Mouse (Mus musculus) limb, embryonic 13.5 days (tissue): ENCODE data around the gene Pgbd5. TPM values are rescaled to one million over a fixed set of nuclear protein-coding genes. Genes with fewer than 3 reads are reported as not detected.

Source experiments
- ATAC-seq: fragments of 200-750 bp; cut with Nextera tagmentation; 2 replicates; pipeline ENCODE4 v1.8.0; 2017; ENCODE audit warnings: low read depth, moderate number of reproducible peaks, moderate TSS enrichment; ENCODE audit not compliant: low FRiP score
- H3K27ac ChIP-seq: fragments of 300-500 bp; sonication (generic); 2 replicates; pipeline ENCODE4 v1.5.1; 2015; ENCODE audit warnings: inconsistent platforms, mild to moderate bottlenecking, moderate library complexity
- H3K27me3 ChIP-seq: fragments of 300-500 bp; sonication (generic); 2 replicates; pipeline ENCODE4 v1.6.1; 2015; ENCODE audit warnings: mild to moderate bottlenecking, inconsistent platforms
- H3K36me3 ChIP-seq: fragments of 300-500 bp; sonication (generic); 2 replicates; pipeline ENCODE4 v1.6.1; 2015; ENCODE audit warnings: inconsistent platforms, mild to moderate bottlenecking, moderate library complexity
- H3K4me1 ChIP-seq: fragments of 300-500 bp; sonication (generic); 2 replicates; pipeline ENCODE4 v1.6.1; 2015; ENCODE audit warnings: inconsistent platforms
- H3K4me2 ChIP-seq: fragments of 300-500 bp; sonication (generic); replicated peaks from 2 replicates; pipeline ENCODE4 v1.6.1; 2015; ENCODE audit warnings: inconsistent platforms, mild to moderate bottlenecking, moderate library complexity
- H3K4me3 ChIP-seq: fragments of 300-500 bp; sonication (generic); 2 replicates; pipeline ENCODE4 v1.5.1; 2015; ENCODE audit warnings: moderate library complexity, mild to moderate bottlenecking, inconsistent platforms
- H3K9ac ChIP-seq: fragments of 300-500 bp; sonication (generic); 2 replicates; pipeline ENCODE4 v1.6.1; 2015; ENCODE audit warnings: mild to moderate bottlenecking, inconsistent platforms
- H3K9me3 ChIP-seq: fragments of 300-500 bp; sonication (generic); 2 replicates; pipeline ENCODE4 v1.6.1; 2016; ENCODE audit warnings: inconsistent platforms
- WGBS: fragments of 180-500 bp; shearing (Covaris S2); methylation state at CpG from one replicate; pipeline ENCODE4 v1.1.7; 2015; 5-methylcytosine and 5-hydroxymethylcytosine counted together
- polyA plus RNA-seq: library from polyadenylated mRNA; unstranded; fragments of >200 nt; fragmentation: Nextera tagmentation; extraction: Ambion mirVana; gene quantifications from 2 replicates; pipeline ENCODE4 v1.2.1, GENCODE M21; 2015

Gene Pgbd5
- polyA plus RNA-seq, 1 experiment from 2014 or later: 3.0 TPM

DNA sequence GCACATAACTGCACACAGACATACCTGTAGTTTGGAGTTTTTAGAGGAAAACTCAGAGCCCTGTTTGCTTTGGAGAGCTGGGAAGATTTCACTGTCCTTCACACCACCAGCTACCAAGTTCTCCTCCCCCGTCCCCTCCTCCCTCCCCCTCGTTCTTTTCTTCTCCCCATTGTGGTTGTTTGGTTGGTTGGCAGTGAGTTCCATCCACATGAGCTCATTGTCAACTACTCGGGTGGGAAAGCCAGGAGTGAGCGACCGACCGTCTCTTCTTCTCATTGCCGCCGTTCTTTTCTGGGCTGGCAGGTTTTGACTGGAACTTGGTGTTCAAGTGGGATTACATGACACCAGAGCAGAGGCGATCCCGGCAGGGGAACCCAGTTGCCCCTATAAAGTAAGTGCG, 107.8 kb downstream of the Pgbd5 start:
- Histone ChIP-seq H3K36me3 (peaks cover 92% of the 10 kb centered on the region), H3K27me3 (no peaks in the 10 kb centered on the region), H3K4me1 (no peaks in the 10 kb centered on the region), H3K9ac (no peak overlapping the region), H3K4me2 (no peak overlapping the region), H3K4me3 (no peak overlapping the region), H3K9me3 (no peaks in the 10 kb centered on the region), H3K27ac (no peak overlapping the region)
- ATAC-seq: no peak
- 85% methylated on average over 11 of the region's 11 CpGs for WGBS

DNA sequence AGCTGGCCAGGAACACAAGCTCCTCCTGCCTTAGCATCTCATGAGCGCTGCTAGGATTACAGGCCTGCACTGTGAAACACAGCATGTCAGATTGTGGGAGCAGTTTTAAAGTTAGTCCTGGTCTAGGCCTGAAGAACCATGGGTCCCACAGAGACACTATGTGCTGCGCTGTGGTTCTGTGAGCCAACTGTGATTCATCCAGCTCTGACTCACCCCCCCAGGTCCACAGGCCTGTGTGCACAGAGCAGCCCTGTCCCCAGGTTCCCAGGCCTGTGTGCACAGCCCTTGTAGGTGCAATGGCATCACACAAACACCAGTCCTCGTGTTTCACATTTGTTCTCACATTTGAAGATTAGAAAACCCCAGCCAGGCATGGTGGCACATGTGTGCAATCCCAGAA, 108.4 kb downstream of the Pgbd5 start:
- Histone ChIP-seq H3K4me3 (no peak overlapping the region), H3K27ac (no peak overlapping the region), H3K9ac (no peak overlapping the region), H3K9me3 (no peaks in the 10 kb centered on the region), H3K4me1 (no peaks in the 10 kb centered on the region), H3K4me2 (no peak overlapping the region), H3K27me3 (no peaks in the 10 kb centered on the region), H3K36me3 (peaks cover 92% of the 10 kb centered on the region)
- ATAC-seq: no peak
- WGBS: 94% methylated on average over 3 of the region's 3 CpGs

DNA sequence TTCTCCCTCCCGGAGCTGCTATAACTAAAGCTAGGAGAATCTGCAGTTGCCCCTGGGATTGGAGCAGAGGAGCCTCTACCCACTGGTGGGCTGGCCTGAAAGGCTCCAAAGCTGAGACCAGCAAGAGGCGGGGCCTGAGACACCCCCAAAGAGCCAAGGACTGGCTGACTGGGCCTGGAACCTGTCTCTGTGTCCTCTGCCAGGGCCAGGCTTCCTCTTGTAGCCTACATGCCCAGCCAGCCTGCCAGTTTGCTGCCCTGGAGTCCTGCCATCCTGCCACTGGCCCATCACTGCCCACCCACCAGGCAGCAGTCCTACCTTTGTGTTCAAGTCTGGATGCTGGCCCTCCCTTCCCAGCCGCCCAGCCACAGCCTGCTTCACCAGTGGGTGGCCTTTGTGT, 109.0 kb downstream of the Pgbd5 start:
- ATAC-seq: no peak
- no peak overlapping the region for H3K4me3 ChIP-seq

DNA sequence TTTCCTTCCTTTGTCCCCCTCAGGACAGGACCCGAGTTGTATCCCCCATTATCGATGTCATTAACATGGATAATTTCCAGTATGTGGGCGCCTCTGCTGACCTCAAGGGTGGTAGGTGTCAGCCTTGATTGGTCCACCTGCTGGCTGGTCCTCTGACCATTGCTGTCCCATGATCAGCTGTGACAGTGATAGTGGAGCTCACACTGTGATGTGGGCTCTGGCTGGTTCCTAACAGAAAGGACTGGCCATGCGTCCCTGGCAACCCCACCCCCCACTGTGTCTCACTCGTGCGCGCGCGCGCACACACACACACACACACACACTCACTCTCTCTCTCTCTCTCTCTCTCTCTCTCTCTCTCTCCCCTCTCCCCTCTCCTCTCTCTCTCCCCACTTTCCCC, 109.8 kb downstream of the Pgbd5 start:
- Histone ChIP-seq H3K9me3 (no peaks in the 10 kb centered on the region), H3K27me3 (no peaks in the 10 kb centered on the region), H3K4me2 (no peak overlapping the region), H3K4me1 (no peaks in the 10 kb centered on the region), H3K36me3 (peaks cover 92% of the 10 kb centered on the region), H3K9ac (no peak overlapping the region), H3K4me3 (no peak overlapping the region), H3K27ac (no peak overlapping the region)
- 76% methylated on average over 10 of the region's 10 CpGs for WGBS
- ATAC-seq: no peak

More for the DNA sequence above, 109.0 kb downstream of the Pgbd5 start:
- H3K27me3 ChIP-seq: no peaks in the 10 kb centered on the region
- no peaks in the 10 kb centered on the region for H3K9me3 ChIP-seq
- 77% methylated on average over 2 of the region's 3 CpGs for WGBS
- H3K4me2 ChIP-seq: no peak overlapping the region
- H3K36me3 ChIP-seq: peaks cover 92% of the 10 kb centered on the region
- no peak overlapping the region for H3K27ac ChIP-seq
- no peak overlapping the region for H3K9ac ChIP-seq
- H3K4me1 ChIP-seq: no peaks in the 10 kb centered on the region

DNA sequence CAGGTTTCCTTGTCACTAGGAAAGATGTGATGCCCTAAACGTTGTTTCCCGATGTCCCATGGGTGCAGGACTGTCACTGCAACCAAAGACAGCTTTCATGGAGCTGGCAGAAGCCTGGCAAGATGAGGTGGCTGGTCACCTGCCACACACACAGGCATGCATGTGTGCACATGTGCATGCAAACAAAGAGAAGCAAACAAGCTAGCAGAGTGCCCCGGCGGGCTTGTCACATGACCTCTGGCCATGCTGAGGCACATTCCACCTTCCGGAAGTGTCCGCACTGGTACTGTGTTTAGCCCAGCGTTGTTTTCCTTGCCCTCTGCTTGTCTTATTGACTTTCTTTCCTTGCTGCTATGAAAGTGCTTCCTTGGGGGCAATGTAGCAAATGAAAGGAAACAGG, 111.2 kb downstream of the Pgbd5 start:
- Histone ChIP-seq H3K4me1 (no peaks in the 10 kb centered on the region), H3K27me3 (no peaks in the 10 kb centered on the region), H3K4me2 (no peak overlapping the region), H3K27ac (no peak overlapping the region), H3K36me3 (peaks cover 92% of the 10 kb centered on the region), H3K9ac (no peak overlapping the region), H3K4me3 (no peak overlapping the region), H3K9me3 (no peaks in the 10 kb centered on the region)
- no peak for ATAC-seq
- 84% methylated on average over 7 of the region's 7 CpGs for WGBS

DNA sequence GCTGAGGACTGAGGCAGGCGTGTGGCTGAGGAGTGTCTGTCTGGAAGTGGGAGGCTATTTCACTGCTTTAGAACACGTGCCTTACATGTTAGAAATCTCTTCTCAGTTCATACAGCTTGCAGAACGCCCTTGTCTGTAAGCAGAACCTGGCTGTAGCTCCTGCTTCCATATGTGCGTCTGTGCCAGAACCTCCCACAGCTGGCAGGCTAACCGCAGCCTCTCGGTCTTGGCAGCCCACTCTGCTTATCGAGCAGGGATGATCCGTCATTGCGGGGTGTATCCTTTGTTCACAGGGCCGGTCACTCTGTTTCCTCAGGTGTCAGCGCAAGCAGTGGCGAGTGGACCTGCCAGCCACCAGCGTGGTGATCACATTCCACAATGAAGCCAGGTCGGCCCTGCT, 116.1 kb downstream of the Pgbd5 start:
- H3K4me1 ChIP-seq: peaks cover 12% of the 10 kb centered on the region
- 92% methylated on average over 14 of the region's 14 CpGs for WGBS
- H3K36me3 ChIP-seq: peaks cover 62% of the 10 kb centered on the region

DNA sequence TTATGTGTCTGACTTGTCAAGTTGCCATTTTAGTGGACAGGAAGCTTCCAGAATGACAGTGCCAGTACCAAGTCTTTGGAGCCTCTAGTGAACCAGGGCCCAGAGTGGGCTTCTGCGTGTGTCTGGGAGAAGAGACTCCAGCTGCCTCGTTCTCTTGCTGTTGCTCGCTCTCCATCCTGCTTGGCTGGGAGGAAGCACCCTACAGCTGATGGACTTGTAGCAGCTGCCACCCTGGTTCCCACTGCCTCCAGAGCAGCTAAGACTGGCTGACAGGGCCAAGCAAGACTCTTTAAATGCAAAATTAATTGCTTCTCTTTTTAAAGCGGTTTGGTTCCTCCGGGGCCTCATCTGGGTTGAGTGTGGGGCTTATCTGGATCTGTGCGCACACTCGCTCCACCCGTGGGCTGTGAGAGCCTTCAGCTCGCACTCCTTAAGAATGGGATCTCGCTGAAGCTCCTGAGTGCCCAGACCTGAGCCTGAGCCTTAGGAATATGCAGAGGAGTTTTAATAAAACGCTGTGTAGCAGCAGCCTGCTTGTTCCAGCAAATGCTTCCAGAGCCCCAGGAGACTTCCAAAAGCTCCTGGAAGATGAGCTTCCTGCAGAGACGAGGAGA, 118.1 kb downstream of the Pgbd5 start:
- 65% methylated on average over 12 of the region's 12 CpGs for whole genome bisulfite sequencing
- Histone ChIP-seq H3K27me3 (no peaks in the 10 kb centered on the region), H3K36me3 (peaks cover 42% of the 10 kb centered on the region), H3K9me3 (no peaks in the 10 kb centered on the region), H3K4me1 (peaks cover 25% of the 10 kb centered on the region), H3K27ac (no peak overlapping the region), H3K9ac (no peak overlapping the region), H3K4me3 (no peak overlapping the region), H3K4me2 (no peak overlapping the region)
- ATAC-seq: no peak

More for the DNA sequence above, 116.1 kb downstream of the Pgbd5 start:
- Histone ChIP-seq H3K4me3 (no peak overlapping the region), H3K9ac (no peak overlapping the region), H3K27me3 (no peaks in the 10 kb centered on the region), H3K9me3 (no peaks in the 10 kb centered on the region), H3K27ac (no peak overlapping the region), H3K4me2 (no peak overlapping the region)
- ATAC-seq: no peak

DNA sequence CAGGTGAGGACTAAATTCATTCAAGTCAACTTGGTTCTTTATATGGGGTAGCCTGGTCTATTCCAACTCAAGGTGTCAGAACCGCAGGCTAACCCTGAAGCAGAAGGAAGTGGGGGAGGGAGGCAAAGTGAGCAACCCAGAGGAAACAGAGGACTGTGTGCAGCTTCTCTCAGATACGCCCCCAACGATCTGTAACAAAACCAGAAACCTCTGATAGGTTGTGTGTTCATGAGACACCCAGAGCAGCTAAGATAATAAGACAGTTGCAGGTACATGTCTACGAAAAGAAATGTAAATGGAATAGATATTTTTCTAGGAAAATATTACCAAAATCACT, 120.2 kb downstream of the Pgbd5 start:
- no peak overlapping the region for H3K4me2 ChIP-seq
- H3K4me3 ChIP-seq: no peak overlapping the region
- no peaks in the 10 kb centered on the region for H3K27me3 ChIP-seq
- no peak overlapping the region for H3K9ac ChIP-seq
- no peak overlapping the region for H3K27ac ChIP-seq
- no peak for ATAC-seq
- peaks cover 36% of the 10 kb centered on the region for H3K4me1 ChIP-seq
- 88% methylated on average over 4 of the region's 4 CpGs for WGBS
- H3K36me3 ChIP-seq: peaks cover 23% of the 10 kb centered on the region
- H3K9me3 ChIP-seq: no peaks in the 10 kb centered on the region

Other genes with a start within 250 kb of the Pgbd5 start
- 48.0 and 51.4 TPM in 2 replicates for gene Galnt2, start 208.3 kb downstream of the Pgbd5 start, polyA plus RNA-seq
- 42.9 and 44.2 TPM in 2 replicates for gene Cog2, start 81.1 kb upstream of the Pgbd5 start, polyA plus RNA-seq
- 0.42 and 0.48 TPM in 2 replicates for gene Agt, start 130.0 kb upstream of the Pgbd5 start, polyA plus RNA-seq
- gene Capn9, start 136.5 kb upstream of the Pgbd5 start, polyA plus RNA-seq: 0.15 TPM in 1 of 2 replicates, not detected in the other
- gene 2310022B05Rik, start 223.7 kb upstream of the Pgbd5 start, polyA plus RNA-seq: 26.7 and 30.2 TPM in 2 replicates